Mouse (Mus musculus): ENCODE results near the gene Tatdn2. TPM values are rescaled to one million over a fixed set of nuclear protein-coding genes. Genes with fewer than 3 reads are reported as not detected.

The Tatdn2 gene
- polyA plus RNA-seq, 1 experiment from 2014 or later: 1.0 TPM

DNA sequence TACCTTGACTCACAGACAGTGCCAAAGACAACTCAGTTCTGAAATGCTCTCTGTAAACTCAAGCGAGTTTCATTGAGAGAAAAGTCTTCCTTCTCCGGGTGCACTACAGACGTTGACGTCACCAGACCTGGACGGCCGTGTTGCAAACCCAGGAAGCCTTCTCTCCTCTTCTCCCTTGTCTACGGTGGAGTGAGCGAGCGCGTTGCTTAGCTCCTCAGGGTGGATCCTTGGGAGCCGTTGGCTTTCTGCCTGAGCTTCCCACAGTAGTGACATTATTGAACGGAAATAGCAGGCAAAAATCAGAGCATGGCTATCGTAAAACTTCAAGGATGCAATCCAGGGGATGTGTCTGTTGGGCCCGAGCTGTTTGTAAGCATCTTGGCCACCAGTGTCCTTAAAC lies 50.4 kb downstream of the Tatdn2 start:
- Histone ChIP-seq H3K36me3 (no peaks in the 10 kb centered on the region), H3K27me3 (peaks cover 43% of the 10 kb centered on the region), H3K9me3 (replicated peaks) (no peaks in the 10 kb centered on the region), H3K4me1 (replicated peaks) (0 out of 2 replicates have a peak, but pooled peaks cover 5% of the 10 kb centered on the region), H3K4me2 (no peak overlapping the region), H3K4me3 (replicated peaks) (no peak overlapping the region), H3K27ac (no peak overlapping the region), H3K9ac (no peak overlapping the region)
- ATAC-seq (ENCODE audit: low read depth) (no peak), DNase-seq (no peak)
- WGBS (ENCODE audit: insufficient replicate concordance): 72% methylated on average over 14 of the region's 14 CpGs

DNA sequence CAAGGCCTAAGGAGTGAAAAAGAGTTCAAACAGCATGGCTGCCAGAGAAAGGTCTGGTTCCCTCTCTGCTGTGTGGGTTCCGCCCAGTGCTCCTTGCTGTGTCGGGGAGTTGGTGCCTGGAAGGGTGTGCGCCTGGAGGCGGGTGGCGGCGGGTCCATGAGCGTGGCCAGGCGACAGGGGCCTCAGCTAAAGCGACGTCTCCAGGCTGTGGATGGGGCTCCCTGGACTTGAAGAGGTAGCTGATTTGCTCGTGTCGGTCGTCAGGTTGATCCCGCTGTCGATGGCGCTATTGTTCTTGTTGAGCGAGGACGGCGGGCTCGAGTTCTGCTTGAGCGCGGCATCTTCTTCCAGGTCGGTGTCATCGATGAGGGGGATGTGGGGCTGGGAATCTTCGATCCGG lies 51.5 kb downstream of the Tatdn2 start:
- Histone ChIP-seq H3K36me3 (no peaks in the 10 kb centered on the region), H3K27me3 (peaks cover 43% of the 10 kb centered on the region), H3K9me3 (replicated peaks) (no peaks in the 10 kb centered on the region), H3K4me2 (peak overlapping the region; percentile 14; the same call in 1 of the 2 replicates), H3K9ac (no peak overlapping the region), H3K4me1 (replicated peaks) (0 out of 2 replicates have a peak, but pooled peaks cover 5% of the 10 kb centered on the region), H3K27ac (no peak overlapping the region), H3K4me3 (replicated peaks) (peak overlapping the region; percentile 2; the same call in 1 of the 2 replicates)
- DNase-seq (no peak), ATAC-seq (ENCODE audit: low read depth) (no peak)
- 24% methylated on average over 26 of the region's 26 CpGs for WGBS (ENCODE audit: insufficient replicate concordance)

DNA sequence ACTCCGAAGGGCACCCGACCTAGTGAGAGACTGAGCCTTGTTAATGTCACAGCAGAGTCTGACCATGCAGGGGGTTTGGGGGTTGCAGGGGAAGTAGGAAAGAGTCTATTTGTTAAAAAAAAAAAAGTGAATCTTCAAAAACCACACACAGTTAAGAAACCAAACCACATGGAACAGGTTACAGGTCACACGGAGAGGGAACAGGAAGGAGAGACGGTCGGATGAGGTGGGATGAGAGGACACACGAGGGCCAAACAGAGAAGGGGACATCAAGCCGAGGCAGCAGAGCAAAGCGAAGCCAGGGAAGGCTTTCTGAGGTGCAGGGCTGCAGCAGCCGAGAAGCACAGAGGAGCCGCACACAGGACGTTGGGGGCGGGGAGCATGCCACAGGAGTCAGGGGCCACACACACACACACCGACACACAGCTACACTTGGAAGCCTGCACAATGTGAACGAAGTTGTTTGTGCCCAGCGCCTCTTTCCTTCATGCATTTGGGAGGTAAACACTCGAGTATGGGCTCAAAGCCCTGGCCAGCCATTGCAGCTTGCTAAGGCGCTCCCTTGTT lies 52.4 kb downstream of the Tatdn2 start:
- Histone ChIP-seq H3K4me1 (replicated peaks) (0 out of 2 replicates have a peak, but pooled peaks cover 5% of the 10 kb centered on the region), H3K27me3 (peaks cover 41% of the 10 kb centered on the region), H3K4me2 (no peak overlapping the region), H3K9ac (no peak overlapping the region), H3K27ac (no peak overlapping the region), H3K9me3 (replicated peaks) (no peaks in the 10 kb centered on the region), H3K4me3 (replicated peaks) (no peak overlapping the region), H3K36me3 (no peaks in the 10 kb centered on the region)
- no peak for DNase-seq
- WGBS (ENCODE audit: insufficient replicate concordance): 42% methylated on average over 17 of the region's 17 CpGs
- no peak for ATAC-seq (ENCODE audit: low read depth)

Small RNA genes within 50 kb of the gene (microRNA-seq; reads per million reads assigned to microRNA genes)
- 1.2 reads per million for gene Mir7042

Other genes starting within 250 kb of the Tatdn2 start
- gene Il17re, start 238.6 kb upstream of the Tatdn2 start, polyA plus RNA-seq (2015; fragmentation: Nextera tagmentation; extraction: Ambion mirVana): 0.16 and 0.20 TPM in 2 replicates
- 5.3 and 6.2 TPM in 2 replicates for gene Il17rc, start 225.6 kb upstream of the Tatdn2 start, polyA plus RNA-seq (2015; fragmentation: Nextera tagmentation; extraction: Ambion mirVana)
- gene Creld1, start 213.8 kb upstream of the Tatdn2 start, polyA plus RNA-seq (2015; fragmentation: Nextera tagmentation; extraction: Ambion mirVana): 7.4 and 8.0 TPM in 2 replicates
- 0.07 TPM in 2 replicates for gene Prrt3, start 195.1 kb upstream of the Tatdn2 start, polyA plus RNA-seq (2015; fragmentation: Nextera tagmentation; extraction: Ambion mirVana)
- 47.5 and 54.9 TPM in 2 replicates for gene Emc3, start 165.4 kb upstream of the Tatdn2 start, polyA plus RNA-seq (2015; fragmentation: Nextera tagmentation; extraction: Ambion mirVana)
- gene Fancd2, start 165.4 kb upstream of the Tatdn2 start, polyA plus RNA-seq (2015; fragmentation: Nextera tagmentation; extraction: Ambion mirVana): 9.7 and 11.0 TPM in 2 replicates
- 0.09 TPM in 1 of 2 replicates, not detected in the other for gene Fancd2os, start 96.3 kb upstream of the Tatdn2 start, polyA plus RNA-seq (2015; fragmentation: Nextera tagmentation; extraction: Ambion mirVana)
- 101 and 104 TPM in 2 replicates for gene Brk1, start 92.3 kb upstream of the Tatdn2 start, polyA plus RNA-seq (2015; fragmentation: Nextera tagmentation; extraction: Ambion mirVana)
- gene Vhl, start 73.1 kb upstream of the Tatdn2 start, polyA plus RNA-seq (2015; fragmentation: Nextera tagmentation; extraction: Ambion mirVana): 7.8 and 9.4 TPM in 2 replicates
- 12.1 and 14.9 TPM in 2 replicates for gene Irak2, start 58.6 kb upstream of the Tatdn2 start, polyA plus RNA-seq (2015; fragmentation: Nextera tagmentation; extraction: Ambion mirVana)
- gene Ghrl, start 22.8 kb downstream of the Tatdn2 start, polyA plus RNA-seq (2015; fragmentation: Nextera tagmentation; extraction: Ambion mirVana): not detected in 2 replicates
- 147 and 150 TPM in 2 replicates for gene Sec13, start 43.7 kb downstream of the Tatdn2 start, polyA plus RNA-seq (2015; fragmentation: Nextera tagmentation; extraction: Ambion mirVana)